Mouse (Mus musculus) stomach, postnatal 0 days (tissue): ENCODE results near the gene Ankrd24. TPM values are rescaled to one million over a fixed set of nuclear protein-coding genes. Genes with fewer than 3 reads are reported as not detected.
A peak's percentile ranks its signal among the peaks of the same experiment; 100 is the strongest.

ENCODE experiments used
- ATAC-seq: fragments of 200-750 bp; cut with Nextera tagmentation; 2 replicates; pipeline ENCODE4 v1.8.0; 2017; ENCODE audit not compliant: low FRiP score, low TSS enrichment
- DNase-seq: peaks from one replicate; pipeline ENCODE4 v3.0.0-alpha.2; 2016; ENCODE audit warnings: low spot score
- H3K27ac ChIP-seq: fragments of 300-500 bp; sonication (generic); replicated peaks from 2 replicates; pipeline ENCODE4 v1.5.1; 2014; ENCODE audit warnings: mild to moderate bottlenecking, control low read depth
- H3K27me3 ChIP-seq: fragments of 300-500 bp; sonication (generic); 2 replicates; pipeline ENCODE4 v1.6.1; 2014; ENCODE audit warnings: low read length; ENCODE audit not compliant: control insufficient read depth, insufficient read depth
- H3K36me3 ChIP-seq: fragments of 300-500 bp; sonication (generic); 2 replicates; pipeline ENCODE4 v1.6.1; 2014; ENCODE audit warnings: low read length, mixed read lengths; ENCODE audit not compliant: control insufficient read depth, insufficient read depth
- H3K4me1 ChIP-seq: fragments of 300-500 bp; sonication (generic); replicated peaks from 2 replicates; pipeline ENCODE4 v1.6.1; 2014; ENCODE audit warnings: antibody characterized with exemption; ENCODE audit not compliant: control insufficient read depth, insufficient read depth
- H3K4me2 ChIP-seq: fragments of 300-500 bp; sonication (generic); replicated peaks from 2 replicates; pipeline ENCODE4 v1.6.1; 2014; ENCODE audit warnings: low read depth, mild to moderate bottlenecking, control low read depth, moderate library complexity
- H3K4me3 ChIP-seq: fragments of 300-500 bp; sonication (generic); 2 replicates; pipeline ENCODE4 v1.5.1; 2014; ENCODE audit warnings: low read depth, low read length, control low read depth
- H3K9ac ChIP-seq: fragments of 300-500 bp; sonication (generic); 2 replicates; pipeline ENCODE4 v1.6.1; 2014; ENCODE audit warnings: mild to moderate bottlenecking, low read length, control low read depth, mixed read lengths
- H3K9me3 ChIP-seq: fragments of 300-500 bp; sonication (generic); 2 replicates; pipeline ENCODE4 v1.6.1; 2016; ENCODE audit warnings: low read length; ENCODE audit not compliant: control insufficient read depth
- CTCF ChIP-seq: IDR thresholded peaks from 2 replicates; pipeline ENCODE4 v1.5.1; 2016; ENCODE audit warnings: antibody characterized with exemption, low read depth, mild to moderate bottlenecking, moderate library complexity
- EP300 ChIP-seq: optimal IDR thresholded peaks from 2 replicates; pipeline ENCODE3; 2016; ENCODE audit warnings: antibody characterized with exemption
- WGBS: fragments of 180-500 bp; shearing (Covaris S2); extraction: QIAGEN DNeasy Blood & Tissue Kit; methylation state at CpG from one replicate; pipeline ENCODE4 v1.1.7; 2014; 5-methylcytosine and 5-hydroxymethylcytosine counted together
- polyA plus RNA-seq: library from polyadenylated mRNA; unstranded; fragments of >200 nt; fragmentation: Nextera tagmentation; extraction: Ambion mirVana; gene quantifications from 2 replicates; pipeline ENCODE4 v1.2.1, GENCODE M21; 2015

The Ankrd24 gene
- polyA plus RNA-seq, 1 experiment from 2014 or later, result 3.3 TPM

GRCm38 (mm10) chr10:81592631-81593030 is 35.7 kb upstream of the Ankrd24 start:
- no peak for TF ChIP-seq EP300
- TF ChIP-seq CTCF, result no peak
- H3K9ac ChIP-seq, result no peak overlapping the region
- no peak overlapping the region for H3K4me2 ChIP-seq
- no peak overlapping the region for H3K4me3 ChIP-seq
- WGBS, result 80% methylated on average over 7 of the region's 7 CpGs
- no peak for ATAC-seq
- no peaks in the 10 kb centered on the region for H3K9me3 ChIP-seq
- H3K27me3 ChIP-seq, result no peaks in the 10 kb centered on the region
- 0 out of 2 replicates have a peak, but pooled peaks cover 2% of the 10 kb centered on the region for H3K4me1 ChIP-seq
- DNase-seq, result no peak
- H3K36me3 ChIP-seq, result no peaks in the 10 kb centered on the region
- no peak overlapping the region for H3K27ac ChIP-seq

- H3K27ac ChIP-seq, result no peak overlapping the region
- H3K27me3 ChIP-seq, result no peaks in the 10 kb centered on the region
- no peak overlapping the region for H3K9ac ChIP-seq
- no peaks in the 10 kb centered on the region for H3K36me3 ChIP-seq
- WGBS, result 62% methylated on average over 4 of the region's 4 CpGs
- no peak for DNase-seq
- TF ChIP-seq EP300 (no peak), CTCF (no peak)
- H3K4me3 ChIP-seq, result no peak overlapping the region
- ATAC-seq, result no peak
- 0 out of 2 replicates have a peak, but pooled peaks cover 2% of the 10 kb centered on the region for H3K4me1 ChIP-seq
- H3K4me2 ChIP-seq, result no peak overlapping the region
- no peaks in the 10 kb centered on the region for H3K9me3 ChIP-seq
These were observed 35.1 kb upstream of the Ankrd24 start for GRCm38 (mm10) chr10:81593223-81593622.

GRCm38 (mm10) chr10:81593935-81594334 is 34.4 kb upstream of the Ankrd24 start:
- WGBS, result 73% methylated on average over 18 of the region's 18 CpGs
- H3K4me1 ChIP-seq, result 0 out of 2 replicates have a peak, but pooled peaks cover 2% of the 10 kb centered on the region
- no peak overlapping the region for H3K27ac ChIP-seq
- no peak for DNase-seq
- H3K36me3 ChIP-seq, result no peaks in the 10 kb centered on the region
- no peak overlapping the region for H3K4me3 ChIP-seq
- H3K9ac ChIP-seq, result no peak overlapping the region
- no peaks in the 10 kb centered on the region for H3K27me3 ChIP-seq
- ATAC-seq, result no peak
- no peak for TF ChIP-seq CTCF
- no peak overlapping the region for H3K4me2 ChIP-seq
- H3K9me3 ChIP-seq, result no peaks in the 10 kb centered on the region

GRCm38 (mm10) chr10:81595599-81595998 is 32.7 kb upstream of the Ankrd24 start:
- Histone ChIP-seq H3K9ac (no peak overlapping the region), H3K9me3 (no peaks in the 10 kb centered on the region), H3K4me1 (peaks cover 4% of the 10 kb centered on the region), H3K27me3 (no peaks in the 10 kb centered on the region), H3K4me3 (no peak overlapping the region), H3K36me3 (no peaks in the 10 kb centered on the region), H3K27ac (no peak overlapping the region), H3K4me2 (no peak overlapping the region)
- 51% methylated on average over 5 of the region's 5 CpGs for WGBS
- TF ChIP-seq CTCF, result no peak
- TF ChIP-seq EP300, result no peak
- no peak for ATAC-seq
- no peak for DNase-seq

- peak overlapping the region; percentile 22; the same call in 1 of the 2 replicates for H3K4me3 ChIP-seq
- H3K9me3 ChIP-seq, result no peaks in the 10 kb centered on the region
- H3K4me1 ChIP-seq, result peaks cover 9% of the 10 kb centered on the region
- no peaks in the 10 kb centered on the region for H3K27me3 ChIP-seq
- no peaks in the 10 kb centered on the region for H3K36me3 ChIP-seq
- TF ChIP-seq CTCF, result no peak
- TF ChIP-seq EP300, result no peak
- no peak for DNase-seq
- 25% methylated on average over 10 of the region's 10 CpGs for WGBS
- peak overlapping the region; percentile 48; the same call in 1 of the 2 replicates for H3K9ac ChIP-seq
- ATAC-seq, result no peak
- H3K4me2 ChIP-seq, result peak overlapping the region; percentile 52
- peak overlapping the region; percentile 49; the same call in 1 of the 2 replicates for H3K27ac ChIP-seq
These were observed 31.7 kb upstream of the Ankrd24 start for GRCm38 (mm10) chr10:81596611-81597010.

- DNase-seq, result peak; percentile 61
- peak overlapping the region; percentile 22; the same call in 1 of the 2 replicates for H3K4me3 ChIP-seq
- WGBS, result 3% methylated on average over 8 of the region's 12 CpGs
- H3K9ac ChIP-seq, result peak overlapping the region; percentile 48
- H3K4me2 ChIP-seq, result peak overlapping the region; percentile 52
- H3K36me3 ChIP-seq, result no peaks in the 10 kb centered on the region
- no peaks in the 10 kb centered on the region for H3K27me3 ChIP-seq
- peak; percentile 39; the same call in 1 of the 2 replicates for ATAC-seq
- H3K27ac ChIP-seq, result peak overlapping the region; percentile 49
- TF ChIP-seq EP300 (no peak), CTCF (no peak)
- peaks cover 9% of the 10 kb centered on the region for H3K4me1 ChIP-seq
- H3K9me3 ChIP-seq, result no peaks in the 10 kb centered on the region
These were observed 31.0 kb upstream of the Ankrd24 start for GRCm38 (mm10) chr10:81597137-81597950.
